Mouse (Mus musculus) C2C12 (cell line): ENCODE data around the gene Dnajc13.

Experiments
- CTCF ChIP-seq: IDR thresholded peaks from one replicate; pipeline ENCODE4 v1.5.1; 2011; ENCODE audit not compliant: control insufficient read depth, insufficient read depth, insufficient read length
- MYOG ChIP-seq: IDR thresholded peaks from one replicate; pipeline ENCODE4 v1.6.1; 2011; ENCODE audit not compliant: control insufficient read depth, insufficient read length; ENCODE audit errors: extremely low read depth
- USF1 ChIP-seq: IDR thresholded peaks from one replicate; pipeline ENCODE4 v1.6.1; 2011; ENCODE audit warnings: low read depth, mild to moderate bottlenecking, control low read depth, moderate library complexity

- TF ChIP-seq CTCF: no peak
- TF ChIP-seq MYOG: no peak
- TF ChIP-seq USF1: no peak
Observed at GRCm38 (mm10) chr9:104126833-104127232, 135.9 kb downstream of the Dnajc13 start, which contains the start of gene Ackr4.
